Mouse (Mus musculus) ES-Bruce4 (cell line): ENCODE data around the gene Sez6. TPM values are rescaled to one million over a fixed set of nuclear protein-coding genes. Genes with fewer than 3 reads are reported as not detected.

Experiments used
- H3K27ac ChIP-seq: 2 replicates; pipeline ENCODE4 v1.5.1; 2012; ENCODE audit warnings: low read length, inconsistent platforms; ENCODE audit not compliant: insufficient read depth
- H3K27me3 ChIP-seq: 2 replicates; pipeline ENCODE4 v1.6.1; 2012; ENCODE audit warnings: mild to moderate bottlenecking, low read length, inconsistent platforms; ENCODE audit not compliant: control insufficient read depth, poor library complexity, insufficient read depth, severe bottlenecking
- H3K36me3 ChIP-seq: 2 replicates; pipeline ENCODE4 v1.6.1; 2012; ENCODE audit warnings: inconsistent platforms, mild to moderate bottlenecking, low read length, moderate library complexity; ENCODE audit not compliant: control insufficient read depth, poor library complexity, insufficient read depth, severe bottlenecking
- H3K4me1 ChIP-seq: one replicate; pipeline ENCODE4 v1.8.1; 2011; ENCODE audit warnings: low read length; ENCODE audit not compliant: control insufficient read depth, insufficient read depth
- H3K4me3 ChIP-seq: 2 replicates; pipeline ENCODE4 v1.5.1; 2011; ENCODE audit warnings: low read depth, mild to moderate bottlenecking, low read length
- H3K9ac ChIP-seq: 2 replicates; pipeline ENCODE4 v1.6.1; 2012; ENCODE audit warnings: low read depth, mild to moderate bottlenecking, inconsistent platforms; ENCODE audit not compliant: poor library complexity, severe bottlenecking
- H3K9me3 ChIP-seq: replicated peaks from 2 replicates; pipeline ENCODE4 v1.6.1; 2012; ENCODE audit warnings: mild to moderate bottlenecking, low read length, inconsistent platforms; ENCODE audit not compliant: control insufficient read depth, poor library complexity, insufficient read depth, severe bottlenecking
- CTCF ChIP-seq: IDR thresholded peaks from one replicate; pipeline ENCODE4 v1.8.1; 2011; ENCODE audit warnings: low read depth, low read length
- EP300 ChIP-seq: IDR thresholded peaks from 2 replicates; pipeline ENCODE4 v1.6.1; 2011; ENCODE audit warnings: low read depth, low read length; ENCODE audit not compliant: insufficient read depth
- POLR2A ChIP-seq: IDR thresholded peaks from one replicate; pipeline ENCODE4 v1.8.1; 2011; ENCODE audit warnings: low read length; ENCODE audit not compliant: insufficient read depth
- polyA plus RNA-seq: library from polyadenylated mRNA; stranded (reverse); fragments of >200 nt; gene quantifications from 2 replicates; pipeline ENCODE4 v1.2.4, GENCODE M21; 2011; ENCODE audit warnings: low read depth; ENCODE audit not compliant: missing spikeins, insufficient read depth, insufficient read length

Sez6 gene
- polyA plus RNA-seq, 1 experiment = 0.57 TPM

DNA sequence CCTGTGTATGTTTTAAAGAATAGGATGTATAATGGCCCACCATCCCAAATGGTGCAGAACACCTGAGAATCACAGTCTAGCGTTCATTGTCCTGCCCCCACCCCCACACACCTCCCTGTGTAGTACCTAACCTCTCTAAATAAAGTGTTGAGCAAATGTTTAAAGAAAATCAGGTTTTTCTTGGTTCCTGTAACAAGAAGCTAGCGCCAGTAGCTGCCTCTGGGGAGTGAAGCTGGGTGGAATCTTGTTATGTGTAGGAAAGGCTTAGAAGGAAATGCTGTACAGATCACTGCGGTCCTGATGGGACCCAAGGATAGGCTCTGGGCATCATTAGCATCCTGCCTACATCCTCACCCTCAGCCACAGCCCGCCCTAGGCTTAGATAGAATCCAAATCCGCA lies 29.2 kb upstream of the Sez6 start:
- H3K4me1 ChIP-seq = peaks cover 7% of the 10 kb centered on the region
- H3K27ac ChIP-seq = no peak overlapping the region
- TF ChIP-seq POLR2A = no peak
- no peak for TF ChIP-seq EP300
- TF ChIP-seq CTCF = no peak
- H3K9ac ChIP-seq = peak overlapping the region; percentile 8; the same call in 1 of the 2 replicates
- H3K36me3 ChIP-seq = no peaks in the 10 kb centered on the region
- H3K4me3 ChIP-seq = no peak overlapping the region
- no peaks in the 10 kb centered on the region for H3K9me3 ChIP-seq
- H3K27me3 ChIP-seq = no peaks in the 10 kb centered on the region

DNA sequence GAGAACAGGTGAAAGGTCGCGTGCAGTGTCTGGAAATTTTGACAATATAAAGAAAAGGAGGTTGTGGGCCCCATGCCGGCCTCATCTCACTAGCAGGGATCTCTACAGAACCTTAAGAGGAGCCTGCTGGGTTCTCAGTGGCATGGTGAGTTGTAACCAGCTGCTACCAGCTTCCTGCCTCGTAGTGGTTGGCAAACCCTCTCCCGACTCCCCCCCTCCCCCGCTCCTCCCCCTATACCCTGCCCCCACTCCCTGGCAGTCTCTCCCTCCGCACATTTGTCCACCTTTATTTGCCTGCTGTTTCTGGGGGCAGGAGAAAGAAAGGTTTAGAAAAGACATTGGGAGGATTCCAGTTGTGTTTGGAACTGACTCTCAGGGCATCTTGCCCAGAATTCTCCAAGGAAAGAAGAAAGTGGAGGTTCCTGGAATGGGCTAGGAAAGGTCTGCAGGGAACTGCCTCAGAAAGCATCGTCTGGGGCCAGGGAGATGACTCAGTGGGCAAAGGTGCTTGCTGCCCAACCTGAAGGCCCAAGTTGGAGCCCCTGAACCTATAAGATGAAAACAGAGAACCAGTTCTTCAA lies 28.7 kb upstream of the Sez6 start:
- Histone ChIP-seq H3K4me1 (peaks cover 7% of the 10 kb centered on the region), H3K4me3 (no peak overlapping the region), H3K9ac (peak overlapping the region; percentile 8; the same call in 1 of the 2 replicates), H3K27ac (no peak overlapping the region), H3K9me3 (no peaks in the 10 kb centered on the region), H3K36me3 (no peaks in the 10 kb centered on the region), H3K27me3 (no peaks in the 10 kb centered on the region)
- no peak for TF ChIP-seq EP300
- no peak for TF ChIP-seq POLR2A
- no peak for TF ChIP-seq CTCF

DNA sequence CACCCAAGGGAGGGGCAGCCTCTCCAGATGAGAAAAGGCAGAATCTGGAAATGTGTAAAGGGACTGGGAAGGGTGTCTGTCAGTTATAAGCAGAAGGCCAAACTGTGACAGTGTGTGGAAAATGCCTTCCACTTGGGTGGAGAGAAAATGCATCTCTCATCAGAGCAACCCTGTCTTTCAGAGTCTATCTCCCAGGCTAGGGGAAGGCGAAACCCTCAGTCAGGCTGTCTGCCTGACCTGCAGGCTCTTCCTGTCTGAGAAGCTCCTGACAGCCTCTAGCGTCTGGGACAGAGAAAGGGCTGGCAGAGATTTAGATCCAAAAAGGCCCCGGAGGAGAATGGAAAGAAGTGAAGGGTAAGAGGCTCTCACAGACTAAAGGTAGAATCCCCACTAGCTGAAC lies 26.8 kb upstream of the Sez6 start:
- H3K9ac ChIP-seq = peak overlapping the region; percentile 12
- no peaks in the 10 kb centered on the region for H3K27me3 ChIP-seq
- no peaks in the 10 kb centered on the region for H3K36me3 ChIP-seq
- no peak overlapping the region for H3K4me3 ChIP-seq
- no peak for TF ChIP-seq POLR2A
- TF ChIP-seq EP300 = 0 out of 2 replicates have a peak, but pooled peaks have one; percentile 37
- peak; percentile 7 for TF ChIP-seq CTCF
- H3K4me1 ChIP-seq = peaks cover 5% of the 10 kb centered on the region
- peak overlapping the region; percentile 99 for H3K27ac ChIP-seq
- no peaks in the 10 kb centered on the region for H3K9me3 ChIP-seq

DNA sequence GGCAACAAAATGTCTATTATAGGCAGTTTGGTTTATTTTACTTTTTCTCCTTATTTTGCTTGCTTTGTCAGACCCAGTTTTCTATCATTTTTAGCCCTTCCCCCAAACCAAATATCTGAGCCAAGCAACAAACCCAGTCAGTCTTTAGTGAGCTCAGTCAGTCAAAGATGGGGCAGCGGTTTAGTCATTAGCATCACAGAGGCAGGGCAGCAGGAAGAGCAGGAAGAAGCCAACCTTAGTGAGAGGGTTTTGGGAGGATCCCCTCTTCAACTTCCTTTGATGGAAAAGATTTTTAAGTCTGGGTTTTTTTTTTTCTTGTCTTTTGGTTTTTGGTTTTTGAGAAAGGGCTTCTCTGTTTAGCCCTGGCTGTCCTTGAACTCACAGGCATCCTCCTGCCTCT lies 25.9 kb upstream of the Sez6 start:
- Histone ChIP-seq H3K27me3 (no peaks in the 10 kb centered on the region), H3K4me1 (peaks cover 5% of the 10 kb centered on the region), H3K4me3 (no peak overlapping the region)

DNA sequence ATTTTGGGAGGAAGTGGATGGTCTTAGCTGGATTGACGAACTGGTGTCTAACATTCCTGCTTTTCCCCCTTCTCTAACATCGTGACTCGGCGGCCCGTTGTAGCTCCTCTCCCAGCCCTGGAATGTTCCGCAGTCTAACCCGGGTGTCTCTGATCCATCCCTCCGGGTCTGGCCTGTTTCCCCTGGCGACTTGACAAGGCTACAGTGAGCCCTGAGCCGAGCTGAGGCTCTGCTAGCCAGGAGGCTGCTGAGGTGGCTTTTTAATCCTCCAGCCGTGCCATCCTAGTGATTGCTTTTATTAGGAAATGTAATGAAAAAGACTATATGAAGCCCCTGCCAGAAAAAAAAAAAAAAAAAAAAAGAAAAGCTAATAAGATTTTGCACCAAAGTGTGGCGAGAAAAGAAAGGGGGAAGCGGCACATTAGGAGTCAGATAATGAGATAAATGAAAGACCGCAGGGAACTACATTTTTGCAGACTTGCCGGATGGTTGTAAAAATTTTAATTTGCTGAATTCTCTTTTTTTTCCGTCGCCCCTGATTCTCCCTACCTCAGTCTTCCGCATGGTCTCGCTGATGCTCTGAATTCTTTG lies 24.4 kb upstream of the Sez6 start:
- peak overlapping the region; percentile 77 for H3K9ac ChIP-seq

More for the DNA sequence above, 25.9 kb upstream of the Sez6 start:
- Histone ChIP-seq H3K9ac (peak overlapping the region; percentile 77), H3K27ac (peak overlapping the region; percentile 99), H3K36me3 (no peaks in the 10 kb centered on the region), H3K9me3 (no peaks in the 10 kb centered on the region)
- TF ChIP-seq CTCF = no peak
- peak; percentile 86 for TF ChIP-seq EP300

DNA sequence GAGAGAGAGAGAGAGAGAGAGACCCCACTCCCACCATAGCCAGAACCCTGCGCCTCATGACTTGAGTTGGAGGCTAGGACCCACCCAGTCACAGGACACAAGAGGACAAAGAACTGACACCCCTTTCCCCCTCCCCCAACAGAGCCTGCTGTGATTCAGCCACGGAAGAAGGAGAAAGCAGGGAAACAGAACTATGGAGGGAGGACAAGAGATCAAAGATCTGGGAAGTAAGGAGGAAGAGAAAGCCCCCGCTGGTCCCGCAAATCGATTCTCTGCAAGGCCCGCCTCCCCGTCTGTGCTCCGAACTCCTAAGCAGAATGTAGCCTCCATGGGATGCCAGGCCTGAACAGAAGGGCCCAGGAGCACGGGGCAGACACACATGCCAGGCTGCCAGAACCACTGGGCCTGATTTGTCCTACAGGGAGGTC lies 23.8 kb upstream of the Sez6 start:
- H3K9me3 ChIP-seq = no peaks in the 10 kb centered on the region
- peak overlapping the region; percentile 77 for H3K9ac ChIP-seq
- peak; percentile 85; the same call in 1 of the 2 replicates for TF ChIP-seq EP300
- no peak for TF ChIP-seq CTCF
- peak overlapping the region; percentile 61 for H3K4me3 ChIP-seq
- no peaks in the 10 kb centered on the region for H3K36me3 ChIP-seq
- peaks cover 5% of the 10 kb centered on the region for H3K4me1 ChIP-seq
- no peaks in the 10 kb centered on the region for H3K27me3 ChIP-seq
- H3K27ac ChIP-seq = peak overlapping the region; percentile 99

More for the DNA sequence above, 24.4 kb upstream of the Sez6 start:
- Histone ChIP-seq H3K9me3 (no peaks in the 10 kb centered on the region), H3K27ac (peak overlapping the region; percentile 99), H3K27me3 (no peaks in the 10 kb centered on the region), H3K4me3 (peak overlapping the region; percentile 61), H3K4me1 (peaks cover 5% of the 10 kb centered on the region), H3K36me3 (no peaks in the 10 kb centered on the region)
- TF ChIP-seq CTCF (no peak), POLR2A (no peak), EP300 (no peak)
